Comparison of ENCODE assay signal across 19 mouse cellular contexts in genomic region chr9:25488581-25488980, GRCm38 (mm10). TPM values are rescaled to one million over a fixed set of nuclear protein-coding genes. Genes with fewer than 3 reads are reported as not detected.
A peak's percentile ranks its signal among the peaks of the same experiment; 100 is the strongest.
DNase-seq lines count a peak whose midpoint lies in the region; ATAC-seq and TF ChIP-seq lines count a peak whose summit lies in the region.
"Had no signal": no experiment of that assay in that cellular context is flagged by ENCODE, and none has a peak within 500 bp of the region (broad histone marks: within the 10 kb centered on the region; RNA-seq: fewer than 3 reads in every experiment).

No protein-coding gene starts in this region.

- peaks cover 24% of the 10 kb centered on the region for H3K4me1 ChIP-seq in lung, postnatal 0 days (ENCODE audit: insufficient read depth, low read depth, low read length)
- H3K4me1 ChIP-seq in kidney, adult 2 months (ENCODE audit: control insufficient read depth, insufficient read depth, low read length): peaks cover 5% of the 10 kb centered on the region; the same call in 1 of the 2 replicates

- no peaks in the 10 kb centered on the region for H3K36me3 ChIP-seq in lung, postnatal 0 days (ENCODE audit: insufficient read depth, low read length)
- H3K36me3 ChIP-seq in kidney, adult 2 months (ENCODE audit: control insufficient read depth, insufficient read depth, low read length): no peaks in the 10 kb centered on the region
- H3K36me3 ChIP-seq: forebrain, embryonic 10.5 days; hindbrain, embryonic 13.5 days; liver, embryonic 15.5 days had no signal

- no peak for TF ChIP-seq EP300 in lung, postnatal 0 days (IDR thresholded peaks at IDR 0.05)

- TF ChIP-seq CTCF in lung, postnatal 0 days (IDR thresholded peaks at IDR 0.05): no peak
- no peak for TF ChIP-seq CTCF in kidney, adult 2 months (conservative IDR thresholded peaks at IDR 0.05; ENCODE audit: insufficient read depth, insufficient read length, low read depth, low read length)

- H3K9ac ChIP-seq in lung, postnatal 0 days (replicated peaks; ENCODE audit: low read depth): no peak overlapping the region
- H3K9ac ChIP-seq: hindbrain, embryonic 13.5 days; liver, embryonic 15.5 days had no signal

- H3K9me3 ChIP-seq in lung, postnatal 0 days (ENCODE audit: low read length): no peaks in the 10 kb centered on the region
- H3K9me3 ChIP-seq: forebrain, embryonic 10.5 days; hindbrain, embryonic 13.5 days; limb, embryonic 10.5 days; liver, embryonic 15.5 days had no signal

- TF ChIP-seq POLR2A in kidney, adult 2 months (IDR thresholded peaks at IDR 0.05; ENCODE audit: low read depth, low read length): no peak

- ATAC-seq in lung, postnatal 0 days: no peak; the same call in 1 of the 2 replicates
- ATAC-seq in neutrophil, adult 5-6 weeks (ENCODE audit: extremely low read depth, insufficient number of reproducible peaks, low FRiP score, poor library complexity, severe bottlenecking): 0 out of 2 replicates have a peak, but pooled peaks have one; percentile 30
- ATAC-seq: inflammation-experienced regulatory T-cells, adult 6 months; midbrain, embryonic 16.5 days had no signal

- peak; percentile 62 for DNase-seq in adrenal gland, postnatal 14 days
- DNase-seq in adrenal gland, adult 8-10 months: no peak
- DNase-seq in lung, postnatal 0 days (ENCODE audit: low spot score): peak; percentile 27
- DNase-seq in lung, postnatal 36 days: no peak
- no peak for DNase-seq in kidney, adult 2 months
- DNase-seq in T-cell, adult 2 months (ENCODE audit: low spot score): no peak
- DNase-seq: cerebellum, adult 8-10 months; gastrocnemius, postnatal 14 days; lung, postnatal 14 days; retina, postnatal 1 day; thymus, postnatal 36 days had no signal

- WGBS in lung, postnatal 0 days: 68% methylated on average over 9 of the region's 9 CpGs
- WGBS in kidney, adult 2 months: 86% methylated on average over 9 of the region's 9 CpGs

- no peak overlapping the region for H3K4me2 ChIP-seq in lung, postnatal 0 days (replicated peaks; ENCODE audit: low read depth, low read length)
- H3K4me2 ChIP-seq: hindbrain, embryonic 13.5 days; liver, embryonic 15.5 days had no signal

- H3K27ac ChIP-seq in lung, postnatal 0 days (ENCODE audit: low read length): no peak overlapping the region
- H3K27ac ChIP-seq in kidney, adult 2 months (ENCODE audit: insufficient read depth, low read depth, low read length): no peak overlapping the region
- H3K27ac ChIP-seq: forebrain, embryonic 10.5 days; hindbrain, embryonic 13.5 days; limb, embryonic 10.5 days; liver, embryonic 15.5 days had no signal

- no peaks in the 10 kb centered on the region for H3K27me3 ChIP-seq in lung, postnatal 0 days (replicated peaks; ENCODE audit: insufficient read depth, low read length)
- no peaks in the 10 kb centered on the region for H3K27me3 ChIP-seq in kidney, adult 2 months (replicated peaks; ENCODE audit: control insufficient read depth, insufficient read depth, low read length)
- H3K27me3 ChIP-seq: CH12.LX; hindbrain, embryonic 13.5 days; liver, embryonic 15.5 days had no signal

- no peak overlapping the region for H3K4me3 ChIP-seq in lung, postnatal 0 days (ENCODE audit: low read depth, low read length)
- H3K4me3 ChIP-seq in kidney, adult 2 months (ENCODE audit: insufficient read depth, low read depth, low read length): no peak overlapping the region
- H3K4me3 ChIP-seq: forebrain, embryonic 10.5 days; hindbrain, embryonic 13.5 days; limb, embryonic 10.5 days; liver, embryonic 15.5 days had no signal

RNA-seq across cellular contexts. Expression of gene Eepd1, which starts 7.2 kb away (rescaled TPM):
- total RNA-seq in adrenal gland, postnatal 14 days (2021): 17.8 and 19.8 TPM in 2 replicates
- 10 to 100 TPM; 47.7 to 97.8 (median 53.3) TPM for total RNA-seq in adrenal gland, adult 8-10 months (2022)
- 16.7 and 19.2 TPM in 2 replicates for polyA plus RNA-seq in lung, postnatal 0 days (2015; fragmentation: Nextera tagmentation; extraction: Ambion mirVana)
- total RNA-seq in neutrophil, adult 5-6 weeks (2017): 10.9 and 12.3 TPM in 2 replicates
- polyA plus RNA-seq in kidney, adult 2 months (2012; rRNA removed): 4.3 and 4.8 TPM in 2 replicates

Comparison
In these comparisons a context has a peak if more than half of its experiments do, and no peak if none do; other contexts are left out.
1. DNase-seq: peak in adrenal gland, postnatal 14 days (single experiment) and lung, postnatal 0 days (single experiment); none in adrenal gland, adult 8-10 months (single experiment), lung, postnatal 36 days (single experiment), kidney, adult 2 months (single experiment) and T-cell, adult 2 months (single experiment).